Mouse (Mus musculus) lung, postnatal 14 days (tissue): ENCODE data around the gene Fam171b.

Experiments
- DNase-seq: peaks from one replicate; pipeline ENCODE4 v3.0.0; 2021

Gene Fam171b

GRCm38 (mm10) chr2:83812483-83813272 lies at the start of gene Fam171b:
Gene Fam171b (plus strand): TSS chr2:83812636.
- peak; percentile 63 for DNase-seq

DNA sequence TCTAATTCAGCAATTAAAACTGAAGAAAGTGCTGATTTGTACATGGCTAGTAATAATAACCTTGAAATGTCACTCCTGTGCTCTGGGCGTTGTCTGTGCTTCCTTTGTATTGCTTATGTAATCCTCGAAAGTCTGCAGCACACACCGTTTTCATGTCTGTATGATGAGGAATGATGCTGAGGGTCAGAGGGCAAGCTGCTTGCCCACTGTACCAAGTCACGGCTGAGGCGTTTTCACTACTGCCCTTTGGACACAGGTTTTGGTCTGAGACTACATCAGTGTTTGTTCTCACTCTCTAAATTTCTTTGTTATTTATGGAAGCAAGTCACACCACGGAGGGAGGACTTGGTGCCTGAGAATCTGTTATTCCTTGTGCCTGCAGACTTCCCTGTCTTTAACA lies 46.4 kb upstream of the Fam171b start:
- no peak for DNase-seq

GRCm38 (mm10) chr2:83766878-83767277 lies 45.6 kb upstream of the Fam171b start:
- no peak for DNase-seq

DNA sequence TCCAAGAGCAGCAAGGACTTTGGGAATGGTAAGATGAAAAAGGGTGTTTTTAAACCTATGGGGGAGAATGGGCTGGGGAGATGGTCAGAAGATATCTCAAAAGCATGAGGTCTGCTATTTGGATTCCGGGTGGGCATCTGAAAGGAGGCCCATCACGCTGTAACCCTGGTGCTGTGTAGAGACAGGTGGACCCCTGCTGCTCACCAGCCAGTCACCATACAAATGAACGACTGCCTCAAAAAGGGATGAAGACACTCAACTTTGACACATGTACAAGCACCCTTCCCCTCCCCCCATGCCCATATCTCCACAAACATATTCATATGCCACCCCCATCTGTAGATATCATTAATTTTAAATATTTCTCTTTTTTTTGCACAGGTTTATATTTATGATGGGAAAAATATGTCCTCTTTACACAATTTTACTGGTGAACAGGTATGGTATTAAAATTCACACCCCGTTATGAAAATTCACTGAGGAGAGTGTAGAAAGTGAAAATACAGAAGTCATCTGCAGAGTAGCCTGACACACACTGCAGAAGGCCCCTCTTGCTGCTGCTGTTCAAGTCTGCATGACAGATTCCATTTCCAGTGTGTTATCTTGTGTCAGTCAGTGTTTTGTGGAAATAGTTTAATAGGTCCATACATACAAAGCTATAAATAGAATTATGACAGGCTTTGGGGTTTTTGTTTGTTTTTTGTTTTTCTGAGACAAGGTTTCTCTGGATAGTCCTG lies 44.0 kb upstream of the Fam171b start:
- no peak for DNase-seq

DNA sequence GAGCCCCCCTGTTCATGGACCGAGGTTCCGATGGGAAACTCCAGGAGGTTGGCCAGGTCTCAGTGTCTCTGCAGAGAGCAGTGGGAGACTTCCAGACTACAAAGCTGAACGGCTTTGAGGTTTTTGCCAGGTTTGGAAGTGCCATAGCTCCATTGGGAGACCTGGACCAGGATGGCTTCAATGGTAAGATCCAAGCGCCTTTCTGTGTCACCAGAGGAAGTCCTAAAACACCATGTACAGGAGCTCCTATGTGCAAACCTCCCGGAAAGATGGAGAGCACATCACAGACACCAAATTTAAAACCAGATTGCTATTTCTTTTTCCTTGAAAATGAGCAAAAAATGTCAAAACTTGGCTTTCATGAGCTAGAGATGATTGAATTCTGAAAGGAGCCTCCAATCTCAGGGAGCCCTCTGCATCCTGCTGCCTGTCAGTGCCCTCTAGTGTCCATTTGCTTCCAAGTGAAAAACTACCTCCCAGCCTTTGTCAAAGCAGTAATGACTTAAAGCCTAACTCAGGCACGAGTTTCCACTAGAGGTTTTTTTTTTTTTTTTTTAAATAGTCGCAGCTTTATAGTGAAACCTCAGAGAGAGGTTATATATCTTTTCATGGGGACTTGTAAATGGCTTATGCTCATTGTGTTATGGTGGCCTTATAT lies 41.2 kb upstream of the Fam171b start:
- peak; percentile 73 for DNase-seq

DNA sequence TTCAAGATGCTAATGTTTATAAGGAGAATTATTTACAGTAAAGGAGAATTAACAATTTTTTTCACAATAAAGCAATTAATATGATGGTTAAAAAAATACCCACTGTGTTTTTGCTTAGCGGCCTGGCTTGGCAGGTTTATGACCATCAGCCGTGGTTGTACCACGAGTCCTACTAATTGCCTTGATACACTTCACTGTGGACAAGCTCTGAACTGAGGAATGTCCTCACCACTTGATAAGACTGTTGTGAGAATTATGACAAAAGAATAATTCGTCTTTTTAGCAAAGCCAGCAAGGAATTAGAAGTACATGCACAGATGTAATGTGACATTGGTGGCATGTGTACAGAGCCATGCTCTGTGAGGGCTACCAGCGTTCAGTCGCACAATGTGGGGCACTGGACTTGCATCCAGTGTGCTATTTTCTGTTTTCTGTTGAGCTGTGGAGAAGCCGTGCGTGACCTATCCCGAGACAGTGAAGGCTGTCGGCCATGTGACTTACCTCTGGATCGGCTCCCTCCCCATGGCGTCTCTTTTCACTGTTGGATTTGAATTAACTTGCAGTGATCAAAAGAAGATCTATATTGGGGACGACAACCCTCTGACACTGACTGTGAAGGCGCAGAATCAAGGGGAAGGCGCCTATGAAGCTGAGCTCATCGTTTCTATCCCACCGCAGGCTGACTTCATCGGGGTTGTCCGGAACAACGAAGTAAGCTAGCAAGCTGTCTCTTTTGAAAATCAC lies 20.9 kb upstream of the Fam171b start:
- no peak for DNase-seq

GRCm38 (mm10) chr2:83792102-83792501 lies 20.3 kb upstream of the Fam171b start:
- no peak for DNase-seq

DNA sequence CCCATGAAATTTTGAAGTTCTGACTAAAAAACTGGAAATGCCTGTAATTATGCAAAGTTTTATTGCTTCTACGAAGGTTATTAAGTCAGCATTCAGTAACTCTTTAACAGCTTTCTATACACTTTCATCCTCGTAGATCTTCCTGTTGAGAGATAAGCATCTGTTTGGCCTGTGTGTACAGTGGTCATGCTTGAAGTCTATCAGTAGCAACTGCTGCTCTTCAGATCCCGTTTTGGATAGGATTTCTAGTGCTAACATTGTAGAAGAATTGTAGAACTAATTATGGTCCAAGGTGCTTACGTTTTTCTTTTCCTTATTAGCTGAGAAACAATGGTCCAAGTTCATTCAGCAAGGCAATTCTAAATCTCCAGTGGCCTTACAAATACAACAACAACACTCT lies 16.7 kb upstream of the Fam171b start:
- DNase-seq, result no peak

DNA sequence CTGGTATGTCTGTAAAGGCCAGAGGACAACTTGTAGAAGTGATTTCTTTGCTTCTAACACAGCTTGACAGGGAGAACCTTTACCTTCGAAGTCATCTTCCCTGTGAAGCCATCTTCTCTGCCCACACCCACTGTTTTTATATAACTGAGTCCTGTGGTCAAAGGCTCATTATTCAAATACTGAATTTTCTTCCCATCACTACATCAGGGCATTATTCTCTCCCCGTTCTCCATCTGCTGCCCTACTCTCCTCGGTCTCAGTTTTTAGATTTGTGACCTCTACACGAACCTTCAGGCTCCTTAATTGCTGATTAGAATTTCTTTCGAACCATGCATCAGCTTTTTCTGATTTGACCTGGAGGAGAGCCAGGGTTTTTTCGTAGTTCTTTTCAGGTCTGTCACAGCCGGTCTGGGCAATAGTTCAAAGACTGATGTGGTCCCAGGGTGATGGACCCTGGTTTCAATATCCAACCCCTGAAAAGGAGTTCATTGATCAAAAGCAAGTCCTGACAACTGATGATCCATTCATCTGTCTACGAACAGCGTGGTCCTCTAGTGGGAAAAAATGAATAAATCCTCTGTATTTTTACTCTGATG lies 14.4 kb upstream of the Fam171b start:
- no peak for DNase-seq

- no peak for DNase-seq
These were observed 947 bp downstream of the Fam171b start for GRCm38 (mm10) chr2:83813273-83813892.

DNA sequence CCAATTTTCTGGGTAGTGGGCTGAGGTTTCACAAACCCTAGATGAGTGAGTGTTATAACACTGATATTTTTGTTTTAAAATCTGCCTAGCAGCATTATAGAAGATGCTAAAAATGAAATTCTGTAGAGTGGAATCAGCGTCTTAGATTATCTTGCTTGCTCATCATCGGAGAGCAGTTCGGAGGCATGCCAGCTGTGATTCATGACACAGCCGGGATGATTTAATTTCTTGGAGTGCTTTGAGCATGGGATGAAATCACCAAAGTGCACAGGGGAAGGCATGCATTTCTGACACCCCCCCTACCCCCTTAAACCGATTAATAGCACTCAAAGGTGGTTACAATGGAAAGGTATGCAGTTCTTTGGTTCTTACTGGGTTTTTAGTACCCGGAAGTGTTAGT lies 1.6 kb downstream of the Fam171b start:
- no peak for DNase-seq

GRCm38 (mm10) chr2:83816147-83816546 lies 3.7 kb downstream of the Fam171b start:
- DNase-seq, result no peak

DNA sequence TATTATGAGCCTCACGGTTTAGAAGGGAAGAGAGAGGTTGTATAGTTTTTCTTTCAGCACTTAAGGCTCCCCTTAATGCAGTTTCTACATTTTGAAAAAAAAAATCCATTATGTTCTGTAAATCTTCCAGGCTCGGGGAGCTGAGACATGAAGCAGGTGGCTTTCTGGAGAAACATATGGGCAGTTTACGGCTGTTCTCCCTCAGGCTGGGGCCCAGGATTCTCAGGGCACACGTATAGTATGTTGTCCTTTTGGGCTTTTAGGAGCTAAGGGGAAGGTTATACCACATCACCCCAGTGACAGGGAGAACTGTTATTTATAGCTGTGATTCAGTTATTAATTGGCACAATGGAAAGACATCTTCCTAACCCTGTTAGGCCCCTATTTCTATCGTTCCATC lies 12.7 kb downstream of the Fam171b start:
- DNase-seq, result no peak

GRCm38 (mm10) chr2:83828895-83829539 lies 16.6 kb downstream of the Fam171b start:
- no peak for DNase-seq

DNA sequence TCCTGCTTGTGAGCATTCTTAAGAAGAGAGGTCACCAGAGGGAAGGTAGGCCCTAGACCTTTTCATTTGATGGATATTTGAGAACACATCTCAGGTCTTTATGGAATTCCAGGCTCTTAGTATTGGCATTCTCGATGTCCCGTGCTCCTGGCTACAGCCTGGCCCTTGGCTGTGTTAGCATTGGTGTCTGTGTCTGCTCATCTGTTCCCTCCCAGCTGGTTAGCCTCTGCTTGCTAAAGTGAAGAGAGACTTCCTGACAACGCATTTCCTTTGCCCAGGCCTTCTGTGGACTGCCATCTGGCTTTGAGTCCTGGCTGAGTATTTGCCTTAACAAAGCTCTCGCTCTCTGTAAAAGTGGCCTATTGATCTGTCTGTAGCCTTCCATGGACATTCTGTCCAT lies 20.5 kb downstream of the Fam171b start:
- no peak for DNase-seq

DNA sequence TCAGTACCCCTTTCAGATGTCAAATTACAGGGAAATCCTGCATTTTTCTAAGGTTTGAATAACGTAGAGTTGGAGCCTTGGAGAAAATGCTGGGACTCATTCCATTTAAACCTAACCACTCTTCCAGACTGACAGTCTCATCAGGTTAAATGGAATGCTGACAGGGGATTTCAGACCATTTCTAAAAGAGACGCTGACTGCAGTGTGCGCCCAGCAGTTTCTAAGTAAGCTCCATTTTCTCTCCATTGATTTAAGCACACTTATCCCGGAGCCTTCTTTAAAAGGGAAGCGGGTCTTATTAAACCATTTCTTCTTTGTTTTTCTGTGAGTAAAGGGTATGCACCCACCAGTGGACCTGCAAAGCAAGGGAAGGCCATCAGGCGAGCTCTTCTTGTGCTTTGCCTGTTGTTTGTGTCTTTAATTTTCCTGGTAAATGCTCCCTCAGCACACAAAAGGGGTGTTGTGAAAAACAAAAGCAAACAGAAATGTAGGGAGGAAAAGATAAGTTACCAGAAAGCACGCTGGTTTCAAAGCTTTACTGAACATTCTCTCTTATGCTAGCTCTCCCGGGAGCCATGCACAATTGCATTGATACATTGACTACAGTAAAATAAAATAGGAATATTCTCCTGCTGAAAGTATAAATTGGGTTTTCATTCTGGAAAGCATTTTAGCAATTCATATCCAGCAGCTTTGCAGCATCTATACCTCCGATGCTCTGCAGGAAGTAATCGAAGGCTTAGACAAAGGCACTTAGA lies 23.1 kb downstream of the Fam171b start:
- DNase-seq, result no peak

GRCm38 (mm10) chr2:83848495-83848894 lies 36.1 kb downstream of the Fam171b start:
- DNase-seq, result no peak

- no peak for DNase-seq
These were observed 41.0 kb downstream of the Fam171b start for GRCm38 (mm10) chr2:83853423-83853822.

GRCm38 (mm10) chr2:83856236-83856635 lies 43.8 kb downstream of the Fam171b start:
- DNase-seq, result no peak

DNA sequence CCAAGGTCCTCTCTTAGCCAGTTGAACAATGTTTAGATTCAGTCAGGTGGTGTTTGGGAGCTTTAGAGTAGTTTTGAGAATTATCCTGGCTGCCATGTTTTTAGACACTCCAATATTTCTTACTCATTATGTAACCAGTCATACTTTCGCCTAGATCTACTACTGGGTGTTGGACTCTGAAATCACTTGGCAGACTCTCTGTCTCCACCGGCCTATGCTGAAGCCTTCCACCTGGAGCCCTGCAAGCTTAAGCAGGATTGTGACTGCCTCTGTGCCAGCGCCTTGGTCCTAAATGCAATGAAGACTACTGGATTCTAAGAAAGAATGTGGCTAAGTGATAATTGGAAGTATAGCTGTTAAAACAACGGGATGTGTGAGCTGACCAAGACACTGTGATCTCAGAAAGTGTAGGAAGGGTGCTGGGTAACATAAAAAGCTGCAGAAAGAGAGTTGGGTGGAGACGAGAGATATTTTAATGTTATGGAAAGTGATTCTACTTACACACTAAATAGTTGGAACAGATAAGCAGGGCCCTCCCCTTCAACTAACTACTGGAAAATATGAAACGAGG lies 71.5 kb downstream of the Fam171b start:
- DNase-seq, result no peak

- no peak for DNase-seq
These were observed 81.3 kb downstream of the Fam171b start for GRCm38 (mm10) chr2:83893701-83894100.
